Mouse (Mus musculus): ENCODE measurements around the gene Slc23a2.
A peak's percentile ranks its signal among the peaks of the same experiment; 100 is the strongest.

Gene Slc23a2

DNA sequence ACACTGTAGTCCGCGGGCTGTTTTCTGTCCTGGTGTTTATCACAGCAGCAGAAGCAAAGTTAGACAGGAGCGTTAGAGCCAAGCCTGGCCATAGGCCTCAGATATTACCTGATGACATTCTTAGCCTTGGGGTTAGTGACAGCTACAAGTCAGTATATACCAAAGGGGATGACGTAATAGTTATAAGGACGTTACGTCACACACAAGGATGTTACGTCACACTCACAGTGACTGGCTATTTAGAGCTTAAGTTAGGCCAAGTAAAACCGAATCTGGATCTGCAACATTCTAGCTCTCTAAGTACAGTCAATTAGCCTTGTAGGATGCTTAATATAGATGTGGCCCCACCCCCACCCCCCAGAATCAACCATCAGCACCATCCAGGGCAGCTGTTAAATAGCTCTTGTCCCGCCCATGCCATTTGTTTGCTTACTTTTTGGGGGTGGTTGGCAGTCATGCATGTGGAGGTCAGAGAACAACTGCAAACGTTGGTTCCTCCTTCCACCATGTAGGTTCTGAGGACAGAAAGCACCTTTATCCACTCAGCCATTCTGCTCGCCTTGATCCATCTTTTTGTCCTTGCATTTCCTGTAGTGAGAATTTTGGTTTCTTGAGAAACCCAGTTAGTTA is 96.7 kb downstream of the Slc23a2 start:
- DNase-seq (ENCODE audit: low spot score in 2 of 2): no peak

- no peak for DNase-seq (ENCODE audit: low spot score in 2 of 2)
Observed at GRCm38 (mm10) chr2:132047364-132047763, 97.5 kb downstream of the Slc23a2 start.

DNA sequence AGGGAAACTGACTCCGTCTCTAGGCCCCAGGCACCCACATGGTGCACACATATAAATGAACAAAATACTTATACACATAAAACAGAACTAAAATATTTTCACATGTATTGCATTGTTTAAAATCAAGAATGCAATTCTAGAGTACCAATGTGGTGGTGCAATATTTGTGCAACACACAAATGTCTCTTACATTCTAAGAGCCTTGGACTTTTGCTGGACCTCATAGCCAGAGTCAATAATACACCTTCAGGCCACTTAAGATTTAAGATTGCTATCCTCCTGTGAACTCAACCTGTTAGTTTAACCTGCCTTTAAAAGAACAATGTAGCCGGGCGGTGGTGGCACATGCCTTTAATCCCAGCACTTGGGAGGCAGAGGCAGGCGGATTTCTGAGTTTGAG is 98.2 kb downstream of the Slc23a2 start:
- DNase-seq (ENCODE audit: low spot score in 2 of 2): no peak

DNA sequence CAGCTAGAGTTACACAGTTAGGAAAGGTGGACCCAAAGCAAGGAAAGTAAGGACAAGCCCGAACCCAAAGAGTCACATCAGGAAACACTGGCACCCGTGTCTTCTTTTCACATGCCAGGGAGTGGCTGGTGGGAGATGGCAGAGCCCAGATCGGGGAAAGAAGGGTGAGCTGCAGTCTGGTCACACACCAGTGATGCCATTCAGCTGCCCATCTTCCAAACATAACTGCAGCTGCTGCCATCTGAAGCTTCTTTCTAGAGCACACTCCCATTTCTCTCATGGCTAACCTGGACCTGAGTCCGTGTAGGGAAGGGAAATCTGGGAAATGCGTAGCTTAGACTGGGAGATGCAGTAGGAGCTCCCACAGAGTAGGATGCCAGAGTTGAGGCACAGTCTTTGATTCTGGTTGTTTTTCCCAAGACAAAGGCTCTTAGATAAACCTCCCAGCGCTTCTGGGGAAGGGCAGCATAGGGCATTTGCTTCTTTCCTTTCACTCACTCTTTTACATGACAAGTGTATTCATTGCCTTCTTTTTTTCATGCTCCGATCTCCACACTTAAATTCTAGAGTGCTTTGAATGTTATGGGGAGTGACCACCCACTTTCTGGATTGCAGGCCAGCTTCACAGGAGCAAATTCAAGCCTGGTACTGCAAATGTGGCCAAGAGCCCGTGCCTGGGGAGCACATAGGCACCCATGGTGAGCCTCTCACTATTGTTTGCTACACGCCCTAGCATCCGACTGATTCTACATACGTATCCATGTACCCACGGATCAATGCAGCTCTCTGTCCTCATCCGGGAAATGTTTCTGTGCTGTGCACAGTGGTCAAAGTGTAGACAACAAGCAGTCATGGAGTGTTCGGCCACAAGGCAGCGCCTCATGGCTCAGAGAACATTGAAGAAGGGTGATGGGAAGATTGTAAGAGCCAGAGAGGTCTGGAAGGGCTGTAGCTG is 100.3 kb downstream of the Slc23a2 start:
- no peak for DNase-seq (ENCODE audit: low spot score in 2 of 2)

DNA sequence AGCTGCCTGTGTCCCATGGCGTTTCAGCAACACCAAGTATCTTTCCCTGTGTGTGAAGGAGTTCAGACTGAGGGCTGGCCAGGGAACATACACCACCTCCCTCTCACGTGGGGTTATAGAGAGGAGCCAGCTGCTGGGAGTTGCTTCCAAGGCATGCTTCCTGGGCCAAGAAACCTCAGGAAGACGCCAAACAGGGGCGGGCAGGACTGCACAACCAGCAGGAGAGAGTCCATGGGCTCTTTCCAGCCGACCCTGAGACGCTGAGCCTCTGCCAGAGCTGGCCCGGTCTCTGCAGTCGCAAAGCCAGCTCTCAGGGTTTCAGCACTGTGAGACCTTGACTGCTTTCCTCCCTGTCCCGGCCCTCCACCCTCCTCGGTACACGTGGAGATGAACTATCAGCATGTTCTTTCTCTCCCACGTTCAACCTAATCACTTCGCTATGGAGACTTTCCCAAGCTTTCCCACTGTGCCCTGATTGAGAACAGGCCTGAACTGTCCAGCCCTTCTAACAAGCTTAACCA is 101.7 kb downstream of the Slc23a2 start:
- peak; percentile 26 to 89 for DNase-seq (ENCODE audit: low spot score in 2 of 2)

DNA sequence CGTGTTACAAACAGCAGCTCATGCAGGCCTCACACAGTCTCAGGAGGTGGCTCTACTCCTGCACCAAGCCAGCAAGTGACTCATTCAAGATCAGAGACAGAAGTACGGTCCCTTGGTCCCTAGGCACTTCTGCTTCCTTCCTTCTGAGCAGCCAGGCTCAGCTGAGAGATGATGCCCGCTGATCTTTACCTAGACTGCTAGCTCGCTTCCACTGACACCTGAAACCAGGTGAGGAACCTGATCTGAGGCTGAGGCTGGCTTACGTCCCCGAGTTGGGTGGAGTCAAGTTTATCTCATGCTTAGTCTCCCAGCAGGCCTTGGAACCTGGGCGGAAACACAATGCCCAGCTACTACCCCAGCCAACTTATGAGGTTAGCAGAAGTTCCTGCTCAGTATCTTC is 105.0 kb downstream of the Slc23a2 start:
- no peak for DNase-seq (ENCODE audit: low spot score in 2 of 2)

- DNase-seq (ENCODE audit: low spot score in 2 of 2): no peak
Observed at GRCm38 (mm10) chr2:132036326-132036725, 108.6 kb downstream of the Slc23a2 start.

DNA sequence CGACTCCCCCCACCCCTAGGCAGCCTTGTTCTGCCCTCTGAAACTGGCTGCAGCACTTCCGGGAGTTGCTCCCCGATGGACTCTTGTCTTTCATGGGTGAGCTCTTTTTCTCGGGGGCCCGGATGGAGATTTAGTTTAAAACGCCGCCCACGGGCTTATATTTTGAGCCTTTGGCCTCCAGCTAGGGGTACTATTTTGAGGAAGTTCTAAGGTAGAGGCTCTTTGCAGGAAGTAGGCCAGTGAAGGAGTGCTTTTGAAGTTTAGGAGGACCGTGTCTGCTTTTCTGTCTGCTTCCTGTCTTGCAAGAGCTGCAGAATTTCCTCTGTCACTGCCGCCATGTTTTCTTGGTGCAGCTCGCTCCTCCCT is 109.5 kb downstream of the Slc23a2 start:
- no peak for DNase-seq (ENCODE audit: low spot score in 2 of 2)

DNA sequence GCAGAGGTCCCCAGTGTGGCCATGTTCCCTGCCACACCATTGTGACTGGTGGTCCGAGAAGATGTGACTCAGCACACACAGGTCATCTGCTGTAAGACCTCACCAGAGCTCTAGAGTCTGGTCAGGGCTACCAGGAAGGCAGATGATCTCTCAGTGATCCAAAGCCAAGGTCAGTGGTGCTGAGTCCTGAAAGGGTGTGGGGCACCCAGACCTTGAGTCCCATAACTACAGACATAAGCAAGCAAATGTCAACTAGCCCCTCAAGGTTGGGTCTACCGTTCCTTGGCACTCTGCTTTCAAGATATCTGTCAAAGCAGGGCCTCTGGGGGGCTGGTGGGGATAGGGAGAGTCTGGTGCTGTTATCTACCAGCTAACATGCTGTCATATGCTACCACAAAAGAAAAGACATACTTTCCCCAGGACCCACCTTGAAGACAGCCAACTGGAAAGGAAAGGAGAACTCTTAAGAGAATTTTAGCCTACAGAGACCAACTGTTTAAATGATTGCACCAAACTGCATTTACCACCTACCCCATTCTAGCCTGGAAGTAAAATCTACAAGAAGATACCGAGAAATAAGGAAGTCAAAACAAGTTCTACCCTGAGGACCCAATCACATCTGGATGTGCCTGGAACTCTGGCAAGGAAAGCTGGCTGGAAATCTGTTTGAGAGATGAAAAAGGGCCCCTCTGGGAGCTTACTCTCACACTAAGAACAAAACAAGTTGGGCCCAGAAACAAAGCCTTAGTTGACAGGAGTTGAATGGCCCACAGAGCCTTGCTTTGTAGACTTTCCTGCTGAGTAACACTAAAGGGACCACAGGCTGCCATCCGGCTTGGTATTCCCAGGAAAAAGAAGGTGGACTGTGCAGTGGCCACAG is 110.1 kb downstream of the Slc23a2 start:
- no peak for DNase-seq (ENCODE audit: low spot score in 2 of 2)

- DNase-seq (ENCODE audit: low spot score in 2 of 2): no peak
Observed at GRCm38 (mm10) chr2:132031364-132032095, 113.4 kb downstream of the Slc23a2 start.

- no peak for DNase-seq (ENCODE audit: low spot score in 2 of 2)
Observed at GRCm38 (mm10) chr2:132030418-132031363, 114.2 kb downstream of the Slc23a2 start.

DNA sequence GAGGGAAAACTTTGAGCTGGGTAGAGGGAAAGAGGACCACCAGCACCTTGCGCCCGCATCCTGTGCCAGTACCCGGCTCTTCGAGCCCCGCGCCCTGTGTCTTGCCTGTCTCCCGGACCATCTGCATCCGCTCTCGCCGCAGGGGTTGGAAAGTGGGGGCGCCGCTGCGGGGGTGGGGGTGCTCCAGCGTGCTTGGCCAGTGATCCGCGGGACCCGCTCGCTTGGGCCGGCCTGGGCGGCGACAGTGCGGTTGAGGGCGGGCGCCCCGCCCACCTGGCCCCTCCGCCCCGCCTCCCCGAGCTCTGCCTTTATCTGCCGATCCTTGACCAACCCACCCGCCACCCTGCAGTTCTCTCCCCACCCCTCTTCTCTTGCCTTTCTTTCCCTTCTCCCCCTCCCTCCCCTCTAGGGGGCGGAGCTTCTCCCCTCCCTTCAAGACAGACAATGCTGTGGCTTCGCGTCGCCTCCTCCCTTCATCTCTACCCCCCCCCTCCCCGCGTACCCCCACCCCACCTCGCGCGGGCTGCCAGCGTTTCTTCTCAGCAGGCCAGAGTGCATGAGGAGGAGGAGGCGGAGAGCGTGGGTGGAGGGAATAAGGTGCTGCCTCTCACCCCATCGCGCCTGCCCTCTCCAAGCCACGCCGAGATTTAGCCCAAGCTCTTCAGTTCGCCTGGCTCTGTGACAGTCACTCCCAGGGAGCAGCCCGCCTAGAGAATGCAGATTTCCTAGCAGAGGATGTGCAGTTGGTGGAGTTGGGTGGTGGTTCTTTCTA is 115.1 kb downstream of the Slc23a2 start, which contains the start of gene Rassf2:
Gene Rassf2 (minus strand): TSS at position 613 of the 772 bp plus-strand sequence.
- peak; percentile 47 to 81 for DNase-seq (ENCODE audit: low spot score in 2 of 2)

GRCm38 (mm10) chr2:132028894-132029605 is 115.9 kb downstream of the Slc23a2 start:
- DNase-seq (ENCODE audit: low spot score in 2 of 2): peak in 1 of 2 experiments; percentile 39

DNA sequence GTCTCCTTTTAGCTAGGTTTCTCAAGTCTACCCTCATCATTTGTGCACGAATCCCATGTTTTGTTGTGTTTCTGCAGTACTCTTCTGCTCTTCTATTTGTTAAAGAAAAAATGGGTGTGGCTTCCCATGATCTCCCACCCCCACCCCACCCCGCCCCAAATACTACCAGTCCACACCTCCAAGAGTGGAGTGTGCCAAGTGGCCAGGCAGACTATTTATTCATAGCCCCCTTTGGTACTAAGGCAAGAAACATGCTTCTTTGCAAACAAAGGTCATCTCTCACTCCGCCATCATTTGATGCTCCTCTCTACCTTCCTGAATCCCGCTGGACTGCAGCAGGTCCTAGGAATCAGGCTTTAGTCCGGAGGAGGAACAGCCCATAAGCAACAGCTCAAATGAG is 116.8 kb downstream of the Slc23a2 start:
- DNase-seq (ENCODE audit: low spot score in 2 of 2): no peak

DNA sequence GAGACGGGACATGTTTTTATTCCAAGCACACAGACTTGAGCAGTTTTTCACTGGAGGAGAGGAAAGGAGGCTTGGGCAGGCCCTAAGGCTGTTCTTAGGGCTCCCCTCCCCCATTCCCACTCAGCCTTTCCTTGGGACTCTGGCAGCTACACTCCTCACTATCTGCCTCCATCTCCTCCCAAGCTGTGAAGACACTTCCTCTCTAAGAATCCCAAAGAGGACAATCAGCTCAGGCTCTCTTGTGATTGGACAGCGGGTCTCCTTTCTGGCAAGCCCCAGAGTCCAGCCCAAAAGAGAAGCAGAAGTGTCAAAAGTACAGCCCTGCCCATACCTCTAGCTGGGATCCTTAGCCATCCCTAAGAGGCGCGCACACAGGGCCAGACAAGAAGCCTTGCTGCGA is 117.5 kb downstream of the Slc23a2 start:
- DNase-seq (ENCODE audit: low spot score in 2 of 2): no peak

DNA sequence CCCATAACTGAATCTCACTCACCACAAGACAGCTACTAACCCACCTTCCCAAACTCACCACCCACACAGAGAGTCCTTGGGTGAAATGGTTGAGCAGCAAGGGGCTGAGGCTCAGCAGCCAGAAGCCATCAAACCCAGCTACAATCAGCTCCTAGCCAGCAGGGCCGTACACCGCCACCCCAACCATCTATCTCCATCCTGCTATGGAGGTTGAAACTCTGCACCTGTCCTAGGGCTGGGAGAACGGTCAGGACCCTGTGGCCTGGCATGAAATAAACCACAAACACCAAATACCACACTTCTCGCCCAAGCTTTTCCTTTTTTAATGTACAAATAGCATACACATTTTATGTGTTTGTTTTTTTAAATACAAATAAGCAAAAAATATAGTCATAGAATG is 120.9 kb downstream of the Slc23a2 start:
- DNase-seq (ENCODE audit: low spot score in 2 of 2): no peak

GRCm38 (mm10) chr2:132022621-132023020 is 122.3 kb downstream of the Slc23a2 start:
- no peak for DNase-seq (ENCODE audit: low spot score in 2 of 2)

- DNase-seq (ENCODE audit: low spot score in 2 of 2): no peak
Observed at GRCm38 (mm10) chr2:132021616-132022015, 123.3 kb downstream of the Slc23a2 start.

All from urinary bladder, adult 18-20 months (tissue).